Mouse (Mus musculus): ENCODE results near the gene Cdkl1.

- TF ChIP-seq CTCF (IDR thresholded peaks at IDR 0.05; ENCODE audit: control insufficient read depth, insufficient read depth, insufficient read length) (no peak), MYOD1 (IDR thresholded peaks at IDR 0.05; ENCODE audit: control insufficient read depth, insufficient read length, low read depth) (no peak), USF1 (IDR thresholded peaks at IDR 0.05; ENCODE audit: low read depth) (no peak)
Observed at GRCm38 (mm10) chr12:69758221-69759185, 32.6 kb downstream of the Cdkl1 start.

Measured in C2C12 (cell line).